11 mouse cellular contexts compared by ENCODE assay signal in the genomic region with DNA sequence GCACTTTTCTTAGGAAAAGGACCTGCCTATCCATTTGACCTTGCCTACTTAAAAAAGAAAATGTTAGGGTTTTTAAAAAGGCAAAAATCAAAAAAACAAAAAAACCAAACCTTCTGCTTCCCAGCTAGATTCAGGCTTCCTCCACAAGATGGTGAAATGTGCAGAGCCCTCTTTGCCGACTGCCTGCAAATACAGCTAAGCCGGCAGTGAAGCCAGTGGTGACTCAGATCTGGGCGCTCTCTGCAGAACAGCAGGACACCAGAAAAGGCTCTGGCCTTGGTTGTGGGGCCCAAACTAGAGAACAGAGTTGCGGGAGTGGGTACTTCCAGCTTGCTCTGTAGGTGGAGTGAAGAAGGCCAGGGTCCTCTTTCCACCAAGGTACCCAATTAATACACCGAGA. TPM values are rescaled to one million over a fixed set of nuclear protein-coding genes. Genes with fewer than 3 reads are reported as not detected.
A peak's percentile ranks its signal among the peaks of the same experiment; 100 is the strongest.
DNase-seq lines count a peak whose midpoint lies in the region; ATAC-seq lines count a peak whose summit lies in the region.
"Had no signal": no experiment of that assay in that cellular context is flagged by ENCODE, and none has a peak within 500 bp of the region (broad histone marks: within the 10 kb centered on the region; RNA-seq: fewer than 3 reads in every experiment).

No protein-coding gene starts in this region.

- no peak for ATAC-seq in heart, embryonic 15.5 days (replicated peaks; ENCODE audit: insufficient number of reproducible peaks, insufficient read depth, low FRiP score, low read depth)
- no peak for ATAC-seq in forebrain, embryonic 12.5 days (ENCODE audit: low FRiP score)
- ATAC-seq in midbrain, embryonic 11.5 days (ENCODE audit: low FRiP score) = no peak

- peak overlapping the region; percentile 92; the same call in 1 of the 2 replicates for H3K4me2 ChIP-seq in heart, embryonic 15.5 days
- H3K4me2 ChIP-seq in forebrain, embryonic 12.5 days = peak overlapping the region; percentile 75
- no peak overlapping the region; the same call in 1 of the 2 replicates for H3K4me2 ChIP-seq in midbrain, embryonic 11.5 days

- H3K4me1 ChIP-seq in heart, embryonic 15.5 days (replicated peaks) = peaks cover 13% of the 10 kb centered on the region
- peaks cover 13% of the 10 kb centered on the region for H3K4me1 ChIP-seq in forebrain, embryonic 12.5 days
- peaks cover 5% of the 10 kb centered on the region for H3K4me1 ChIP-seq in midbrain, embryonic 11.5 days (ENCODE audit: control insufficient read depth, insufficient read depth, low read length)

- H3K4me3 ChIP-seq in heart, embryonic 15.5 days = no peak overlapping the region; the same call in 1 of the 2 replicates
- peak overlapping the region; percentile 46 for H3K4me3 ChIP-seq in forebrain, embryonic 12.5 days (replicated peaks)
- no peak overlapping the region for H3K4me3 ChIP-seq in midbrain, embryonic 11.5 days (ENCODE audit: low read depth, low read length)

- no peaks in the 10 kb centered on the region for H3K36me3 ChIP-seq in heart, embryonic 15.5 days
- no peaks in the 10 kb centered on the region for H3K36me3 ChIP-seq in forebrain, embryonic 12.5 days (replicated peaks)
- no peaks in the 10 kb centered on the region for H3K36me3 ChIP-seq in midbrain, embryonic 11.5 days (ENCODE audit: control insufficient read depth, insufficient read depth, low read length)

- WGBS in heart, embryonic 15.5 days = 36% methylated on average over 5 of the region's 5 CpGs
- WGBS in forebrain, embryonic 12.5 days = 25% methylated on average over 5 of the region's 5 CpGs
- 32% methylated on average over 5 of the region's 5 CpGs for WGBS in midbrain, embryonic 11.5 days

- no peak overlapping the region for H3K27ac ChIP-seq in heart, embryonic 15.5 days
- no peak overlapping the region for H3K27ac ChIP-seq in forebrain, embryonic 12.5 days
- no peak overlapping the region for H3K27ac ChIP-seq in midbrain, embryonic 11.5 days (ENCODE audit: low read depth, low read length)

- peaks cover 61% of the 10 kb centered on the region for H3K27me3 ChIP-seq in heart, embryonic 15.5 days
- peaks cover 71% of the 10 kb centered on the region for H3K27me3 ChIP-seq in forebrain, embryonic 12.5 days
- peaks cover 42% of the 10 kb centered on the region for H3K27me3 ChIP-seq in midbrain, embryonic 11.5 days (ENCODE audit: control insufficient read depth, insufficient read depth, low read length)

- H3K9me3 ChIP-seq in heart, embryonic 15.5 days (replicated peaks) = no peaks in the 10 kb centered on the region
- H3K9me3 ChIP-seq in forebrain, embryonic 12.5 days = no peaks in the 10 kb centered on the region
- H3K9me3 ChIP-seq in midbrain, embryonic 11.5 days (ENCODE audit: control insufficient read depth, low read length) = no peaks in the 10 kb centered on the region

- no peak overlapping the region for H3K9ac ChIP-seq in heart, embryonic 15.5 days
- H3K9ac ChIP-seq in forebrain, embryonic 12.5 days = no peak overlapping the region
- H3K9ac ChIP-seq in midbrain, embryonic 11.5 days (ENCODE audit: low read length) = no peak overlapping the region

- no peak for DNase-seq in heart, adult 8-10 months (ENCODE audit: low spot score)
- peak; percentile 35 for DNase-seq in adrenal gland, postnatal 10 days
- DNase-seq in midbrain, embryonic 11.5 days (ENCODE audit: low spot score, missing footprints) = peak; percentile 86
- DNase-seq in liver = no peak
- DNase-seq in spleen, postnatal 36 days (ENCODE audit: low spot score in 2 of 2) = no peak
- no peak for DNase-seq in spleen, postnatal 14 days (ENCODE audit: low spot score in 2 of 2)
- DNase-seq: kidney, adult 11 months; lung, postnatal 10 days had no signal

RNA-seq across cellular contexts. Expression of gene Jakmip3, which starts 1.0 kb away (rescaled TPM):
- polyA plus RNA-seq in heart, embryonic 15.5 days (2015; fragmentation: Nextera tagmentation; extraction: Ambion mirVana) = 0.06 TPM in 1 of 2 replicates, not detected in the other
- under 1 TPM; 0.14 to 0.47 (median 0.22) TPM for total RNA-seq in heart, adult 8-10 months (2022)
- total RNA-seq in adrenal gland, postnatal 10 days (2021) = 1 to 10 TPM; 2.1 to 3.5 TPM
- polyA plus RNA-seq in forebrain, embryonic 12.5 days (2016; fragmentation: Nextera tagmentation; extraction: Ambion mirVana) = 0.83 TPM in 2 replicates
- 0.59 and 0.87 TPM in 2 replicates for polyA plus RNA-seq in midbrain, embryonic 11.5 days (2014; fragmentation: Nextera tagmentation; extraction: Ambion mirVana)
- total RNA-seq: MEL had no signal

RNA-seq across cellular contexts. Expression of gene Bnip3, which starts 32.3 kb away (rescaled TPM):
- 187 and 248 TPM in 2 replicates for polyA plus RNA-seq in heart, embryonic 15.5 days (2015; fragmentation: Nextera tagmentation; extraction: Ambion mirVana)
- total RNA-seq in heart, adult 8-10 months (2022) = 100 to 1,000 TPM; 229 to 488 (median 281) TPM
- total RNA-seq in adrenal gland, postnatal 10 days (2021) = 100 to 1,000 TPM; 167 to 263 TPM
- polyA plus RNA-seq in forebrain, embryonic 12.5 days (2016; fragmentation: Nextera tagmentation; extraction: Ambion mirVana) = 63.0 and 66.9 TPM in 2 replicates
- 80.0 and 86.1 TPM in 2 replicates for polyA plus RNA-seq in midbrain, embryonic 11.5 days (2014; fragmentation: Nextera tagmentation; extraction: Ambion mirVana)

Comparison
In these comparisons a context has a peak if more than half of its experiments do, and no peak if none do; other contexts are left out.
1. DNase-seq: peak in adrenal gland, postnatal 10 days (single experiment) and midbrain, embryonic 11.5 days (single experiment); none in heart, adult 8-10 months (single experiment), liver (single experiment), spleen, postnatal 36 days (0 of 2) and spleen, postnatal 14 days (0 of 2).